Mouse (Mus musculus) erythroblast, embryonic 14.5 days (primary cell): Measurements from ENCODE around the gene Meis1.

Experiments used
- GATA1 ChIP-seq: IDR thresholded peaks from 2 replicates; pipeline ENCODE4 v1.6.1; 2012; ENCODE audit warnings: low read length, inconsistent platforms, mixed read lengths
- TAL1 ChIP-seq: IDR thresholded peaks from 3 replicates; pipeline ENCODE4 v1.6.1; 2012; ENCODE audit warnings: low read length, inconsistent platforms, mixed read lengths

DNA sequence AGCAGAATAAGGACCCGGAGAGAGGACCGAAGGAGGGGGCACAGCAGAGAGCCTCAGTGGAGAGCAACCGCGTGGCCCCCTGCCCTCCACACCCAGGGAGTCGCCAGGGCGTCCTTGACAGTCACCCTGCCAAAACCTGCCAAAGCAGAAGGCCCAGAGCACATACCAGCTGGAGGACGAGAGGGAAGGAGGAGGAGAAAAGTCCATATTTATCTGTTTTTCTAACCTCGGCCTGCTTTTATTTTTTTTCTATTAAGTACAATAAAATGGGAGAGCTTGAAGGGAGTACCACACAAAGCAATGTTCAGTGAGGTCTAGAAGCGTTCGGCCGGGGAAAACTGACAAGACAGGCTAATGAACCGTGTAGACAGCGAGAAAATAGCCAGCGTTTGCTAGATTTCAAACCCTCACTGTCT, 8.4 kb downstream of the Meis1 start:
- TF ChIP-seq GATA1 = no peak
- no peak for TF ChIP-seq TAL1
